Mouse (Mus musculus) liver, adult 2 months (tissue): ENCODE measurements around the gene Gm49416.

ENCODE experiments used
- CTCF ChIP-seq: fragments of 200-500 bp; IDR thresholded peaks from 2 replicates; pipeline ENCODE4 v1.5.1; 2011; ENCODE audit warnings: low read depth, low read length, control low read depth
- POLR2A ChIP-seq: fragments of 200-500 bp; IDR thresholded peaks from 2 replicates; pipeline ENCODE4 v1.6.1; 2011; ENCODE audit warnings: low read length, control low read depth; ENCODE audit not compliant: insufficient read depth; ENCODE audit errors: extremely low read depth

DNA sequence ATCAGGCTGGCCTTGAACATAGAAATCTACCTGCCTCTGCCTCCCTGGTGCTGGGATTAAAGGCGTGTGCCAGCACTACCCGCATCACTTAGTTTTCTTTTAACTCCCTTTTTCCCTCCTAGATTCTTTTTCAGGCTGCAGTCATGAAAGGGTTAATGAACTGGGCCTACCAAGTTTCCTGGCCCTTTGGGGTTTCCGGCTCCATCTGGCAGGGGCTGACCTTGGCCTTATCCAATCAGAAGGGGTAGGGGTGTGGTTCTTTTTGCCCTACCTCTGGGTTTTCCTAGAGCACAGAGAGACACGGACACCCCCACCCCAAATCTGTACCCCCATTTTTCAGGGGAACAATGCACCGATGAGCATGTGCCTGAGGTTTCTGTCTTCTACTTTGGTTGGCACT, 56.0 kb downstream of the Gm49416 start:
- TF ChIP-seq POLR2A (no peak), CTCF (no peak)
